In the genomic region with DNA sequence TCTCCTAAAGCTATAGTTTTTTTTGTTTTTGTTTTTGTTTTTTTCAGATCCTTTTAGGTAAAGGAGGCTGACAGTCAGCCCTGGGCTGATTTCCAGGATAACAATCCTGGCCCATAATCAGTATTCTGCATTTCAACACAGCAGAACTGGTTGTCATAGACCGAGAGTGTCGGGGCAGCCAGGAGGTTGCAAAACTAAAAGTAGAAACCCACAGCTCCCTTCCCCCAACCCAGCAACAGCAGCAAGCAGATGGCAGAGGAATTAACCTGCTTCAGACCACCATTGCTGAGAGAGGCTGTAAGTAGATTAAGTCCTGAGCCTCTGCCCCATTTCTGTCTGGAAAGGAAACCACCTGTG, we compare ENCODE assay signal across 8 mouse cellular contexts. TPM values are rescaled to one million over a fixed set of nuclear protein-coding genes. Genes with fewer than 3 reads are reported as not detected.
DNase-seq lines count a peak whose midpoint lies in the region; ATAC-seq and TF ChIP-seq lines count a peak whose summit lies in the region.

No protein-coding gene starts in this region.

- H3K4me1 ChIP-seq in cerebellum, adult 2 months (ENCODE audit: control insufficient read depth, insufficient read depth, low read length) = peaks cover 3% of the 10 kb centered on the region; the same call in 1 of the 2 replicates
- H3K4me1 ChIP-seq in limb, embryonic 14.5 days (ENCODE audit: control insufficient read depth, insufficient read depth, low read length) = peaks cover 5% of the 10 kb centered on the region; the same call in 1 of the 2 replicates
- H3K4me1 ChIP-seq in midbrain, embryonic 12.5 days = peaks cover 14% of the 10 kb centered on the region

- intact Hi-C loops in heart, postnatal 14 days (cut with DNase I) = no loop called here

- H3K9ac ChIP-seq in limb, embryonic 14.5 days (ENCODE audit: low read depth, low read length, severe bottlenecking) = peak overlapping the region; percentile 84
- peak overlapping the region; percentile 65; the same call in 1 of the 2 replicates for H3K9ac ChIP-seq in midbrain, embryonic 12.5 days (replicated peaks)

- H3K4me3 ChIP-seq in cerebellum, adult 2 months (replicated peaks; ENCODE audit: insufficient read depth, low read depth, low read length) = peak overlapping the region; percentile 21
- H3K4me3 ChIP-seq in limb, embryonic 14.5 days (replicated peaks; ENCODE audit: low read length) = peak overlapping the region; percentile 72
- peak overlapping the region; percentile 76 for H3K4me3 ChIP-seq in midbrain, embryonic 12.5 days

- H3K36me3 ChIP-seq in limb, embryonic 14.5 days (ENCODE audit: control insufficient read depth, insufficient read depth, low read length) = no peaks in the 10 kb centered on the region
- H3K36me3 ChIP-seq in midbrain, embryonic 12.5 days = no peaks in the 10 kb centered on the region

- no peak overlapping the region for H3K27ac ChIP-seq in cerebellum, adult 2 months (ENCODE audit: insufficient read depth, low read length)
- no peak overlapping the region for H3K27ac ChIP-seq in limb, embryonic 14.5 days (replicated peaks; ENCODE audit: low read depth, low read length)
- no peak overlapping the region; the same call in 1 of the 2 replicates for H3K27ac ChIP-seq in midbrain, embryonic 12.5 days (replicated peaks)

- TF ChIP-seq CTCF in cerebellum, adult 2 months (IDR thresholded peaks at IDR 0.05; ENCODE audit: borderline replicate concordance, insufficient read depth, low read depth, low read length) = no peak

- no peak for TF ChIP-seq POLR2A in cerebellum, adult 2 months (IDR thresholded peaks at IDR 0.05; ENCODE audit: borderline replicate concordance, insufficient read depth, low read length)
- no peak for TF ChIP-seq POLR2A in limb, embryonic 14.5 days (IDR thresholded peaks at IDR 0.05; ENCODE audit: borderline replicate concordance, extremely low read depth, insufficient read depth, insufficient read length)

- H3K9me3 ChIP-seq in limb, embryonic 14.5 days (ENCODE audit: control insufficient read depth, low read length) = no peaks in the 10 kb centered on the region
- H3K9me3 ChIP-seq in midbrain, embryonic 12.5 days = no peaks in the 10 kb centered on the region

- no peaks in the 10 kb centered on the region for H3K27me3 ChIP-seq in cerebellum, adult 2 months (ENCODE audit: control insufficient read depth, insufficient read depth, low read length)
- no peaks in the 10 kb centered on the region for H3K27me3 ChIP-seq in limb, embryonic 14.5 days (ENCODE audit: control insufficient read depth, insufficient read depth, low read length)
- 0 out of 2 replicates have a peak, but pooled peaks cover 3% of the 10 kb centered on the region for H3K27me3 ChIP-seq in midbrain, embryonic 12.5 days

- peak in 1 of 2 experiments; percentile 17 for DNase-seq in cerebellum, adult 2 months
- no peak for DNase-seq in cerebellum, adult 9-10 months
- peak; percentile 87 for DNase-seq in adipocyte (ENCODE audit: low spot score)
- DNase-seq in fibroblast of lung, adult 2 months (ENCODE audit: low read depth) = peak; percentile 67
- DNase-seq in heart, postnatal 14 days = peak; percentile 39 to 55
- peak; percentile 23 for DNase-seq in limb, embryonic 14.5 days (ENCODE audit: low spot score)
- DNase-seq in thymus, postnatal 25 days = peak; percentile 66

- WGBS in cerebellum, adult 2 months = 7% methylated on average over 2 of the region's 2 CpGs
- 2% methylated on average over 2 of the region's 2 CpGs for WGBS in limb, embryonic 14.5 days
- 5% methylated on average over 2 of the region's 2 CpGs for WGBS in midbrain, embryonic 12.5 days

- ATAC-seq in limb, embryonic 14.5 days (ENCODE audit: low FRiP score, low read depth) = no peak
- ATAC-seq in midbrain, embryonic 12.5 days (ENCODE audit: low FRiP score, low read depth) = no peak

- H3K4me2 ChIP-seq in limb, embryonic 14.5 days (replicated peaks; ENCODE audit: low read depth, low read length, severe bottlenecking) = peak overlapping the region; percentile 59
- peak overlapping the region; percentile 63 for H3K4me2 ChIP-seq in midbrain, embryonic 12.5 days (replicated peaks)

RNA-seq across cellular contexts. Expression of a gene that starts 1.0 kb away (rescaled TPM):
- polyA plus RNA-seq in cerebellum, adult 2 months (2012; rRNA removed) = 17.6 and 18.0 TPM in 2 replicates
- 100 to 1,000 TPM; 250 to 267 TPM for total RNA-seq in heart, postnatal 14 days (2021)
- polyA plus RNA-seq in limb, embryonic 14.5 days (2012; rRNA removed) = 10.7 TPM in 2 replicates
- polyA plus RNA-seq in limb, embryonic 14.5 days (2014; fragmentation: Nextera tagmentation; extraction: Ambion mirVana) = 12.6 and 14.1 TPM in 2 replicates
- polyA plus RNA-seq in midbrain, embryonic 12.5 days (2016; fragmentation: Nextera tagmentation; extraction: Ambion mirVana) = 11.2 and 11.6 TPM in 2 replicates

RNA-seq across cellular contexts. Expression of a gene that starts 11.1 kb away (rescaled TPM):
- polyA plus RNA-seq in cerebellum, adult 2 months (2012; rRNA removed) = not detected in 2 replicates
- total RNA-seq in heart, postnatal 14 days (2021) = under 1 TPM in 1 of 2 experiments, not detected in 1; 0.05 TPM
- 0.01 TPM in 1 of 2 replicates, not detected in the other for polyA plus RNA-seq in limb, embryonic 14.5 days (2012; rRNA removed)
- polyA plus RNA-seq in limb, embryonic 14.5 days (2014; fragmentation: Nextera tagmentation; extraction: Ambion mirVana) = not detected in 2 replicates
- not detected in 2 replicates for polyA plus RNA-seq in midbrain, embryonic 12.5 days (2016; fragmentation: Nextera tagmentation; extraction: Ambion mirVana)

RNA-seq across cellular contexts. Expression of a gene that starts 44.4 kb away (rescaled TPM):
- polyA plus RNA-seq in cerebellum, adult 2 months (2012; rRNA removed) = 0.06 and 0.07 TPM in 2 replicates
- total RNA-seq in heart, postnatal 14 days (2021) = under 1 TPM in 1 of 2 experiments, not detected in 1; 0.20 TPM
- 0.09 and 0.10 TPM in 2 replicates for polyA plus RNA-seq in limb, embryonic 14.5 days (2012; rRNA removed)
- polyA plus RNA-seq in limb, embryonic 14.5 days (2014; fragmentation: Nextera tagmentation; extraction: Ambion mirVana) = 0.44 and 0.70 TPM in 2 replicates
- polyA plus RNA-seq in midbrain, embryonic 12.5 days (2016; fragmentation: Nextera tagmentation; extraction: Ambion mirVana) = 0.20 and 0.24 TPM in 2 replicates

Comparison
In these comparisons a context has a peak if more than half of its experiments do, and no peak if none do; other contexts are left out.
1. H3K4me3 ChIP-seq: peak in every context shown above with its lines; median percentile 76 in midbrain, embryonic 12.5 days; 72 in limb, embryonic 14.5 days; 21 in cerebellum, adult 2 months.